Mouse (Mus musculus) embryonic facial prominence, embryonic 15.5 days (tissue): ENCODE results near the gene BC048507. TPM values are rescaled to one million over a fixed set of nuclear protein-coding genes. Genes with fewer than 3 reads are reported as not detected.
"Not testable (repeated sequence)": the region's sequence is repeated elsewhere in the genome, so short reads cannot be mapped to it uniquely, and the experiment has no call there.

Experiments
- ATAC-seq: fragments of 200-750 bp; cut with Nextera tagmentation; 2 replicates; pipeline ENCODE4 v1.8.0; 2017; ENCODE audit warnings: low read depth, moderate TSS enrichment; ENCODE audit not compliant: insufficient number of reproducible peaks, low FRiP score, low TSS enrichment
- H3K27ac ChIP-seq: fragments of 300-500 bp; sonication (generic); replicated peaks from 2 replicates; pipeline ENCODE4 v1.5.1; 2015; ENCODE audit warnings: mild to moderate bottlenecking, inconsistent platforms
- H3K27me3 ChIP-seq: fragments of 300-500 bp; sonication (generic); 2 replicates; pipeline ENCODE4 v1.6.1; 2015; ENCODE audit warnings: inconsistent platforms
- H3K36me3 ChIP-seq: fragments of 300-500 bp; sonication (generic); 2 replicates; pipeline ENCODE4 v1.6.1; 2015; ENCODE audit warnings: mild to moderate bottlenecking, inconsistent platforms
- H3K4me1 ChIP-seq: fragments of 300-500 bp; sonication (generic); 2 replicates; pipeline ENCODE4 v1.6.1; 2015; ENCODE audit warnings: inconsistent platforms
- H3K4me2 ChIP-seq: fragments of 300-500 bp; sonication (generic); replicated peaks from 2 replicates; pipeline ENCODE4 v1.6.1; 2015; ENCODE audit warnings: mild to moderate bottlenecking, inconsistent platforms
- H3K4me3 ChIP-seq: fragments of 300-500 bp; sonication (generic); replicated peaks from 2 replicates; pipeline ENCODE4 v1.5.1; 2015; ENCODE audit warnings: mild to moderate bottlenecking, inconsistent platforms
- H3K9ac ChIP-seq: fragments of 300-500 bp; sonication (generic); 2 replicates; pipeline ENCODE4 v1.6.1; 2015; ENCODE audit warnings: inconsistent platforms
- H3K9me3 ChIP-seq: fragments of 300-500 bp; sonication (generic); replicated peaks from 2 replicates; pipeline ENCODE4 v1.6.1; 2016; ENCODE audit warnings: inconsistent platforms
- WGBS: fragments of 180-500 bp; shearing (Covaris S2); methylation state at CpG from one replicate; pipeline ENCODE4 v1.1.7; 2015; 5-methylcytosine and 5-hydroxymethylcytosine counted together
- polyA plus RNA-seq: library from polyadenylated mRNA; unstranded; fragments of >200 nt; fragmentation: Nextera tagmentation; extraction: Ambion mirVana; gene quantifications from 2 replicates; pipeline ENCODE4 v1.2.1, GENCODE M21; 2015

The BC048507 gene
- polyA plus RNA-seq: not detected in 2 replicates

DNA sequence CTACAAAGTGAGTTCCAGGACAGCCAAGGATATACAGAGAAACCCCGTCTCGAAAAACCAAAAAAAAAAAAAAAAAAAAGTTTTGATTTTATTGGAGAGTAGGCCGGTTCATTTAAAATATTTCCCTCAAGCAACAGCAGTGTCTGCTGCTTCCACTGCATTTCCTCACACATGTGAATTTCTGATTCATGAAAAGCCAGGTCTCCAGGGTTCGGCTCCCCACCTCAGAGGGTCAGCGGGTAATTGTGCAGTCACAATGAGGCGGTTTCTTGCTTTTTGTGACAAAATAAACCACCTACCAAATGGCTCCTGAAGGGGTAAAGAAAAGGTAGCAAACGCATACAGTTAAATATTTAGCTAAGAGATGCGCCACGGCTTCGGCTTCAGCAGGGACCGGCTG is at the start of gene BC048507:
BC048507 (plus strand) TSS at position 301 of the 400 bp plus-strand sequence.
- Histone ChIP-seq H3K9me3 (no peaks in the 10 kb centered on the region), H3K4me3 (no peak within 1 kb of the TSS), H3K36me3 (no peaks in the 10 kb centered on the region), H3K27ac (no peak within 1 kb of the TSS), H3K4me2 (no peak within 1 kb of the TSS), H3K9ac (no peak within 1 kb of the TSS), H3K27me3 (no peaks in the 10 kb centered on the region), H3K4me1 (no peaks in the 10 kb centered on the region)
- ATAC-seq: no peak
- WGBS: 78% methylated on average over 11 of the region's 11 CpGs

DNA sequence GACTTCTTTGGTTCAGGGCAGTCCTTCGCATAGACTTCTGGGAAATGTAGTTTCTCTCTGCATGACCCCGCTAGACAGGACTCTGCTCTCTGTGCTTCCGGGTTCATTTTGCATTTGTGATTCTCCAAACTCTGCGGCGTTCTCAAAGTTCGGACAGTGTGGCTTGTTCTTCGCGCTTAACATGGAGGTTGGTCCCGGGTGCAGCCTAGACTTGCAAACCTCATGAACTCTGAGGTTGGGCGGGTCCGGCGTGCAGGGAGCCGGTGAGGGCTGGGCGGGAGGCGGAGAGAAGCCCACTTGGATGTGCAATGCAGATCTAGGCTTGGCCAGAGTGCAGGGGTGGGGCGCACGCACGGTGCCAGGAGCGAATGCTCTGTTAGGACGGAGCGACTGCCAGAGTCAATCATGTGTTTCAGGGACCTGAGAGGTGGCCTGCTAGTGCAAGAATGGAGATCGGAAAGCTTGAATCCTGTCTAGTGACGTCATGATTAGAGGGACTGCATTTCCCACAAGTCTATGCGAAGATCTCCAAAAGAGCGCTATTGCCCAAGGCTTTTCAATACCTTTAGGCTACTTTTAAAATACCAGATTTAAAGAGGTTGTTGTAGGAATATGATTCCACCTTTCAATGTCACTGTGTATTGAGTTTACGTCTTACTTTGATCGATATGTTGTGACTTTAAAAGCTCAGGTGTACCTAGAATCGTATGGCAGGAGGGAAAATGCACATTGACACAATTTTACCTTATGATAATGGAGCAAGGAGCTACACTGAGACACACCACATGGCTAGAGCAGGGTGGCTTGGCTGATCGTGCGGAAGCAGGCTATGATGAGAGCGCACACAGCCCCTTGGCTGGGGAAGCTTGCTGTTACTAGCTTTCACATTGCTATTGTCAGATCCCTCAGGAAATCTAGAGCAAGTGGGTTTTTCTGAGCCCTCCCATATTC is 49.1 kb upstream of the BC048507 start, which contains the start of gene Zfp273:
Zfp273 (plus strand) TSS at position 31 of the 951 bp plus-strand sequence.
- H3K4me3 ChIP-seq: peak within 1 kb of the TSS; percentile 90
- H3K9ac ChIP-seq: peak within 1 kb of the TSS; percentile 64
- 0 out of 2 replicates have a peak, but pooled peaks cover 3% of the 10 kb centered on the region for H3K4me1 ChIP-seq
- peak; percentile 94 for ATAC-seq
- H3K27me3 ChIP-seq: no peaks in the 10 kb centered on the region
- peak within 1 kb of the TSS; percentile 92 for H3K27ac ChIP-seq
- 0 out of 2 replicates have a peak, but pooled peaks cover 5% of the 10 kb centered on the region for H3K9me3 ChIP-seq
- peaks cover 7% of the 10 kb centered on the region for H3K36me3 ChIP-seq
- WGBS: 3% methylated on average over 31 of the region's 31 CpGs
- peak within 1 kb of the TSS; percentile 63 for H3K4me2 ChIP-seq

DNA sequence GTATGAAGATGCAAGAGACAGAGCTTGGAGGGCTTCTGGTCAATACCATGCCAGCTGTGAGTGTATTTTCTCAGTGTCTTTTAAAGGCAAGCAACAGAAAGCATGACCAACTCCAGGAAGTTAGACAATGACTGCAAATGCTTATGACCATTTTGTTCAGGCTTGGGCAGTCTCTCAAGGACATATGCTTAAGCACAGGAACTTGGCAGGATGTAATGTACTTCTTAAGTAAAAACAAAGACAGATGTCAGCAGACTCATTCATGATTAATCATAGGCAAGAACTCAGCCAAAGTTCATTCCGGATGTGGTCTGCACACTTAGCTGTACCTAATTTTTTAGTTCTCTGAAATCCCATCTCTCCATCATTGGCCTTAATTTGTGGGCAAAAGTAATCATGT is 44.5 kb upstream of the BC048507 start:
- no peak for ATAC-seq
- Histone ChIP-seq H3K27ac (no peak overlapping the region), H3K4me2 (no peak overlapping the region)

DNA sequence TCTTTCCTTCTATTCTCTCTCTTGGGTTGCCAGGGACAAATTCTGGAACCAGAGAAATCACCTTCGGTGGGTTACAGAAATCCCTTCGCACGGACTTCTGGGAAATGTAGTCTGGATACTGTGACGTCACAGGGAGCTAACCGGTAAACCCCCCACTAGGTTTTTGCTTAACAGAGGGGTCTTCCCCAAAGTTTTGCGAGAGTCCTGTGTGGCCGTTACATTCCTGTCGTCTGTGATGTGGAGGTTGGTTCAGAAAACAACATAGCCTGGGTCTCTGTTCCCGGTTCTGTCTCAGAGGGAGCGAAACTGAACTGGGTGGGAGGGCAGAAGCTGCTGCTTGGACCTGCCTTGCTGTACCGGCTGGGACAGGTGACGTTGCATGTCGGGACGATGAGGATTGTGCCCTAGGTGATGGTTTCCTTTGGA is 32.2 kb upstream of the BC048507 start, which contains the start of gene Gm10037:
Gm10037 (plus strand) TSS at position 196 of the 426 bp plus-strand sequence.
- Histone ChIP-seq H3K4me3 (peak within 1 kb of the TSS; percentile 61), H3K9me3 (no peaks in the 10 kb centered on the region; the same call in 1 of the 2 replicates), H3K36me3 (peaks cover 8% of the 10 kb centered on the region), H3K27ac (no peak within 1 kb of the TSS), H3K4me1 (no peaks in the 10 kb centered on the region), H3K4me2 (peak within 1 kb of the TSS; percentile 63), H3K27me3 (no peaks in the 10 kb centered on the region), H3K9ac (peak within 1 kb of the TSS; percentile 35; the same call in 1 of the 2 replicates)
- 0 out of 2 replicates have a peak, but pooled peaks have one; percentile 24 for ATAC-seq
- 4% methylated on average over 14 of the region's 14 CpGs for WGBS

More for the DNA sequence above, 44.5 kb upstream of the BC048507 start:
- Histone ChIP-seq H3K9ac (no peak overlapping the region), H3K9me3 (peaks cover 15% of the 10 kb centered on the region; the same call in 1 of the 2 replicates), H3K4me1 (0 out of 2 replicates have a peak, but pooled peaks cover 3% of the 10 kb centered on the region), H3K36me3 (peaks cover 25% of the 10 kb centered on the region), H3K27me3 (no peaks in the 10 kb centered on the region), H3K4me3 (no peak overlapping the region)
- WGBS: 72% methylated on average over 1 of the region's 1 CpGs

DNA sequence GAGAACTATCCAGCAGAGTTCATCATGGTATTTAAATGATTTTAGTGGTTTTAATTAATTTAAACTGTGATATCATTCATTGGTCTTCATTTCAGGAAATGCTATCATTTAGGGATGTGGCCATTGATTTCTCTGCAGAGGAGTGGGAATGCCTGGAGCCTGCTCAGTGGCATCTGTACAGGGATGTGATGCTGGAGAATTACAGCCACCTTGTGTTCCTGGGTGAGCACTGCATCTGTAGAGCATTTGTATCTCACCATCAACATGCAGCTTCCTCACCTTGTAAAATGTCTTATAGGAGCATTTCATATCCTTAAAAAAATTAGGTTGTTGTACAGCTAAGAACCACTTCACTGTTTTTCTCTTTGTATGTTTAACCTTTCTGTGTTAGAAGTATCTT is 30.0 kb upstream of the BC048507 start:
- H3K4me2 ChIP-seq, H3K27me3 ChIP-seq, H3K4me3 ChIP-seq, H3K4me1 ChIP-seq, ATAC-seq, H3K27ac ChIP-seq, H3K36me3 ChIP-seq, H3K9ac ChIP-seq, H3K9me3 ChIP-seq: not testable (repeated sequence)

DNA sequence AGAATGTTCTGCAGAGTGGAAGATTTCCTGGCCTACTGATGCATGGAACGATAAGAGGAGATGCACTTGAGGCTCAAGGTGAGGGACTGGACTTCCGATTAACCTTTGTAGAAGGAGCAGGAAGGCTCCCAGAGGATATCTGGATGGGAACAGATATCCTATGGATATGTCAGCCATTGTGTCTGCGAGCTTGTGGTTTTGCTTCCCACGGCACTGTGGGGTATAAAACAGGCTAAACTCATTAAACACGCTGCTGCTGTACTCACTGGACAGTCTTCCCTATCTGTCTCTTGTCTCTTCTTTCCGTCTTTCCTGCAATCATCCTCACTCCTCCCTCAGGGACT is 19.4 kb upstream of the BC048507 start:
- 37% methylated on average over 6 of the region's 6 CpGs for WGBS
- H3K9me3 ChIP-seq: no peaks in the 10 kb centered on the region
- H3K27ac ChIP-seq: no peak overlapping the region
- H3K9ac ChIP-seq: peak overlapping the region; percentile 26; the same call in 1 of the 2 replicates
- no peaks in the 10 kb centered on the region for H3K27me3 ChIP-seq
- no peak for ATAC-seq
- peak overlapping the region; percentile 38 for H3K4me3 ChIP-seq
- H3K36me3 ChIP-seq: no peaks in the 10 kb centered on the region
- H3K4me1 ChIP-seq: peaks cover 5% of the 10 kb centered on the region; the same call in 1 of the 2 replicates
- H3K4me2 ChIP-seq: peak overlapping the region; percentile 52

DNA sequence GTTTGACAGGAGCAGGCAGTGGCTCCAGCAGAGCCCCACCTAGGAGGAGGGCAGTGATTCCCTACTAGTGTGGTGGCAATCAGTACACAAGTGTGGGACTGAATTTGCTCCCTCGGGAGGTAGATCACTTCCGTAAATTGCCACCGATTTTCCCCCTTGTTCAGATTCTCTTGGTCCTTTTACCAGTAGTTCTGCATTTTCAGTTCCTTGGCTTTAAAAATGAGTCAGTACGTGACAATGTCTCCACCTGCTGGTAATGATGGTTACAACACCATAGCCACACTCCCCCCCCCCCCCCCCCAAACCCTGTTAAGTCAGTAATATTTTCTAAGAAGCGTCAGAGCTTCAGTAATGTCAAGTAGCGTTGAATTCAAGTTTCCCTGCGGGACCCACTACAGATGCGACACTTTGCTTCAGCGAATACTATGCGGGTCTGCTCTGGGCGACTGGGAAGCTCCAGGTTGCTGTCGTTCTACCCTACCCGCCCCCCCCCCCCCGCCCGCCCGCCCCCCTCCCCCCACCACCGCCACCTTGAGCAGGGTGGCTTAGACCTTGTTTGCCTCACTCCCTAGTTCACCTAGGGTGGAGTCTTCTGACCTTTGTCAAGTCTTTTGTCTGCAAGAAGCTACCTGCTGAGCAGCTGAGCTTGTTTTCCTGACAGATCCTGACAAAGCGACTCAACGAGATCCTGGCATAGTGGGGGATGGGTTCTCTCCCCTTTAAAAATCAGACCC is 18.8 kb upstream of the BC048507 start:
- Histone ChIP-seq H3K4me1 (peaks cover 5% of the 10 kb centered on the region; the same call in 1 of the 2 replicates), H3K27me3 (no peaks in the 10 kb centered on the region), H3K4me3 (peak overlapping the region; percentile 38), H3K9ac (peak overlapping the region; percentile 26; the same call in 1 of the 2 replicates), H3K27ac (no peak overlapping the region), H3K36me3 (no peaks in the 10 kb centered on the region), H3K9me3 (no peaks in the 10 kb centered on the region), H3K4me2 (peak overlapping the region; percentile 52)
- peak; percentile 19 for ATAC-seq
- WGBS: under 1% methylated on average over 17 of the region's 19 CpGs

DNA sequence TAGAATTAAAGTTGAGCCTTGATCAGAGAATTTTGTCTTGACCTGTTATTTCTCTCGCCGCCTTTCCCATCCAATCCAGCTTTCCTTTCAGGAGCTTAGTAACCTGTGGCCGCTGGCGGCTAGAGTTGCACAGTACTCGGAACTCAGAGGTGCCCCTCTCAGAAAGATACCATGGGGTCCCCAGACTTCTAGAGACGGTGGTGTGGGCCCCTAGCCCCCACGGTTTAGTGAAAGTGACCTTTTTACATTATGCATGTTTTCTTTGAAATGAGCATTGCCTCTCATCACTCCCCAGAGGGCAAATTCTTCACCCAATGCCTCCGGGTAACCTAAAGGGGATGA is 18.3 kb upstream of the BC048507 start:
- H3K4me1 ChIP-seq: peaks cover 5% of the 10 kb centered on the region; the same call in 1 of the 2 replicates
- H3K4me2 ChIP-seq: peak overlapping the region; percentile 52
- no peak overlapping the region; the same call in 1 of the 2 replicates for H3K9ac ChIP-seq
- no peaks in the 10 kb centered on the region for H3K9me3 ChIP-seq
- no peaks in the 10 kb centered on the region for H3K36me3 ChIP-seq
- H3K4me3 ChIP-seq: peak overlapping the region; percentile 38
- no peaks in the 10 kb centered on the region for H3K27me3 ChIP-seq
- no peak overlapping the region for H3K27ac ChIP-seq
- no peak for ATAC-seq
- 16% methylated on average over 8 of the region's 8 CpGs for WGBS

DNA sequence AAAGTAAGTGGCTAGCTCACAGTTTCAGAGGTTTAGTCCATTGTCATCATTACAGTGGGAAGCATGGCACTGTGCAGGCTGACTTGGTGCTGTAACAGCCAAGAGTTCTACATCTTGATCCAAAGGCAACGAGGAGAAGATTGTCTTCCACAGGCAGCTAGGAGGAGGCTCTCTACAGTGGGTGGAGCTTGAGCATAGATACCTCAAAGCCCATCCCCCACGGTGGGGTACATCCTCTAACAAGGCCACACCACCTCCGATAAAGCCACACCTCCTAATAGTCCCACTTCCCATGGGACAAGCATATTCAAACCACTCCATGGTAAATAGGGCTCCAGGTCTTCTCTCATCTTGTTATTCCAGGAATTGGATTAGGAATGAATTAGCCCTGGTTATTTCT is 12.8 kb upstream of the BC048507 start:
- Histone ChIP-seq H3K27me3 (no peaks in the 10 kb centered on the region), H3K4me1 (no peaks in the 10 kb centered on the region), H3K9me3 (no peaks in the 10 kb centered on the region), H3K36me3 (no peaks in the 10 kb centered on the region), H3K4me3 (no peak overlapping the region), H3K27ac (no peak overlapping the region), H3K4me2 (no peak overlapping the region), H3K9ac (no peak overlapping the region)
- ATAC-seq: no peak
- 87% methylated on average over 3 of the region's 3 CpGs for WGBS

DNA sequence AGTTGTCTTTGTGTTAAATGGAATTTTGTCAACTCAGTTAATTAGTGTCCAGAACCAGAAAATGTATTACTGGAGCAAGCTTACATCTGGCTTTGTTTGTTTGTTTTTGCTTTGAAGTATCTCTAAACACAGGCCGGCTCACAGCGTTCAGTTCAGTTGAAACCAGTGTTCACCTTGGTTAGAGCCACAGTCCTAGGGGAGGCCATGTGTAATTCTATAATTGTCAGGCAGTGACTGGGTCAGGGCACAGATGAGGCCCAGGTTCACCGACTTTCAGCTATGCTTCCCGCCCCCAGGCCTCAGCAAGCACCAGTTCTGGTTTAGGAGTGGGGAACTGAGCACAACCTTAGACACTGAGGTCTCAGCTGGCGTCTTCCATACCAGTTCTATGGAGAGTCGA is 10.0 kb upstream of the BC048507 start:
- Histone ChIP-seq H3K4me2 (no peak overlapping the region), H3K4me1 (no peaks in the 10 kb centered on the region), H3K27ac (no peak overlapping the region), H3K27me3 (no peaks in the 10 kb centered on the region), H3K9me3 (no peaks in the 10 kb centered on the region), H3K36me3 (no peaks in the 10 kb centered on the region), H3K9ac (no peak overlapping the region), H3K4me3 (no peak overlapping the region)
- ATAC-seq: no peak
- WGBS: 70% methylated on average over 6 of the region's 6 CpGs

DNA sequence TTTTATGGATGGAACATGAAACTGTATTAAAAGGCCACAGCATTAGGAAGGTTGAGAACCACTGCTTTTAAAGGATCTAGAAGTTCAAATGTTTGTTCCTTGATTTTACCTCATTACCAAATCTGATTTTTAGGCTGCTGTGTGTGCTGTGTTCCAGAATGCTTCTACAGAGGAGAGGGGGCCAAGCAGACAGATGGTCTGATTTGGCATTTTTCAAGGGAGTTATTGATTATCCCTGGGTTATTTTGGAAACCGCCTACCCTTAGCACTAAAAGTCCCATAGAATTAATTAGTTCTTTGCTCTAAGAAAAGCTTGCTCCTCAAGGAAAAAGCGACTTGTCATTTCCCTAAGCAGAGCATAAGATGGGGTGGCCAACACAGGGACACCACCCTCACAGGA is 9.1 kb upstream of the BC048507 start:
- no peak for ATAC-seq
- Histone ChIP-seq H3K9ac (no peak overlapping the region), H3K4me1 (no peaks in the 10 kb centered on the region), H3K4me2 (no peak overlapping the region), H3K36me3 (no peaks in the 10 kb centered on the region), H3K9me3 (no peaks in the 10 kb centered on the region), H3K27ac (no peak overlapping the region), H3K4me3 (no peak overlapping the region), H3K27me3 (no peaks in the 10 kb centered on the region)
- 83% methylated on average over 2 of the region's 2 CpGs for WGBS
